ENCODE assay signal across 8 mouse cellular contexts in the genomic region with DNA sequence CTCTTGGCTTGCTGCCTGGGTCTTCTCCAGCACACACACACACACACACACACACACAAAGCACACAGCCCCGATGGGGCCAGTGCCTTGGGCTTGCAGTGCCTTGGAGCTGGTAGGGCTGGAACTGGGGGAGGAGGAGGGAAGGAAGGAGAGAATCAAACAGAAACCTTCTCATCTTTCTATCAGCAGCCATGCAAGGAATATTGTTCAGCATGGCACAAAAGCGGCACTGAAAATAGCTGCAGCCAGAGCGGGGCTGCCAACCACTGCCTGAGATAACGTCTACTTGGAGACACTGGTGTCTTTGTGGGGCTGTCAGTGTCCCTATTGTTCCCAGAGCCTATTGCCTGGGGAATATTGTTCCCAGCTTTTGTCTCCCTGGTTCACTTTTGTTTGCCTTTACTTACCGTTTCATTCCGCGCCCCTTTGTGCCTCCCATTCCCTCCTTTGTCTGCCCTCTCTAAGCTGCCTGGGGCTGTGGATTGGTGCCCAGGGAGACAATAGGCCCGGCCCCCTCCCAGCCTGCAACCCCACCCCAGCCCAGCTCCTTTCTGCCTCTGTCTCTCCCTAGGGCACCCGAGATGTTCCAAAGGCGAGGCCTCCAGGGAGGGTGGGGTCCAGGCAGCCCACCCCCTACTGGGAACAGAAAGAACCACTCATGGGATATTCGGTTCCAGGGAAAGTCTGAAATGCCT.
DNase-seq lines count a peak whose midpoint lies in the region; ATAC-seq lines count a peak whose summit lies in the region.

No protein-coding gene starts in this region.

- H3K27ac ChIP-seq in forebrain, embryonic 14.5 days (ENCODE audit: low read depth, low read length): peak overlapping the region; percentile 98
- peak overlapping the region; percentile 96 for H3K27ac ChIP-seq in hindbrain, embryonic 13.5 days

- H3K9me3 ChIP-seq in forebrain, embryonic 14.5 days (replicated peaks; ENCODE audit: control insufficient read depth, low read length): no peaks in the 10 kb centered on the region
- H3K9me3 ChIP-seq in hindbrain, embryonic 13.5 days: no peaks in the 10 kb centered on the region

- no peaks in the 10 kb centered on the region for H3K36me3 ChIP-seq in forebrain, embryonic 14.5 days (ENCODE audit: control insufficient read depth, insufficient read depth, low read length)
- no peaks in the 10 kb centered on the region for H3K36me3 ChIP-seq in hindbrain, embryonic 13.5 days

- H3K4me1 ChIP-seq in forebrain, embryonic 14.5 days (ENCODE audit: control insufficient read depth, insufficient read depth, low read length): peaks cover 21% of the 10 kb centered on the region
- H3K4me1 ChIP-seq in hindbrain, embryonic 13.5 days (replicated peaks): peaks cover 28% of the 10 kb centered on the region

- under 1% methylated on average over 10 of the region's 11 CpGs for WGBS in forebrain, embryonic 14.5 days
- WGBS in hindbrain, embryonic 13.5 days: 1% methylated on average over 11 of the region's 11 CpGs

- peak; percentile 8 to 21 for DNase-seq in cerebellum, postnatal 14 days
- no peak for DNase-seq in cerebellum, adult 11 months
- DNase-seq in forebrain, embryonic 14.5 days (ENCODE audit: low spot score): peak; percentile 89
- DNase-seq in left cerebral cortex, adult 9 months (ENCODE audit: low spot score in 2 of 2): peak; percentile 46 to 50
- peak; percentile 11 for DNase-seq in lung, postnatal 25 days (ENCODE audit: low spot score)
- peak; percentile 3 to 10 for DNase-seq in right cerebral cortex, postnatal 36 days (ENCODE audit: low spot score in 2 of 2)
- no peak for DNase-seq in urinary bladder, adult 2 months (ENCODE audit: low spot score)

- peak overlapping the region; percentile 73 for H3K9ac ChIP-seq in forebrain, embryonic 14.5 days (ENCODE audit: low read length)
- H3K9ac ChIP-seq in hindbrain, embryonic 13.5 days: peak overlapping the region; percentile 72

- H3K4me2 ChIP-seq in forebrain, embryonic 14.5 days (ENCODE audit: low read length): peak overlapping the region; percentile 55
- peak overlapping the region; percentile 57 for H3K4me2 ChIP-seq in hindbrain, embryonic 13.5 days

- H3K4me3 ChIP-seq in forebrain, embryonic 14.5 days (ENCODE audit: low read depth, low read length): peak overlapping the region; percentile 20; the same call in 1 of the 2 replicates
- H3K4me3 ChIP-seq in hindbrain, embryonic 13.5 days: peak overlapping the region; percentile 22

- ATAC-seq in forebrain, embryonic 14.5 days: peak; percentile 93
- ATAC-seq in hindbrain, embryonic 13.5 days (ENCODE audit: low FRiP score): peak; percentile 93

- H3K27me3 ChIP-seq in forebrain, embryonic 14.5 days (replicated peaks; ENCODE audit: control insufficient read depth, insufficient read depth, low read length): no peaks in the 10 kb centered on the region
- no peaks in the 10 kb centered on the region for H3K27me3 ChIP-seq in hindbrain, embryonic 13.5 days

Comparison
In these comparisons a context has a peak if more than half of its experiments do, and no peak if none do; other contexts are left out.
1. DNase-seq: peak in cerebellum, postnatal 14 days (2 of 2), forebrain, embryonic 14.5 days (single experiment), left cerebral cortex, adult 9 months (2 of 2), lung, postnatal 25 days (single experiment) and right cerebral cortex, postnatal 36 days (2 of 2); none in cerebellum, adult 11 months (single experiment) and urinary bladder, adult 2 months (single experiment).